Mouse (Mus musculus): ENCODE results near the gene Mphosph9.

DNA sequence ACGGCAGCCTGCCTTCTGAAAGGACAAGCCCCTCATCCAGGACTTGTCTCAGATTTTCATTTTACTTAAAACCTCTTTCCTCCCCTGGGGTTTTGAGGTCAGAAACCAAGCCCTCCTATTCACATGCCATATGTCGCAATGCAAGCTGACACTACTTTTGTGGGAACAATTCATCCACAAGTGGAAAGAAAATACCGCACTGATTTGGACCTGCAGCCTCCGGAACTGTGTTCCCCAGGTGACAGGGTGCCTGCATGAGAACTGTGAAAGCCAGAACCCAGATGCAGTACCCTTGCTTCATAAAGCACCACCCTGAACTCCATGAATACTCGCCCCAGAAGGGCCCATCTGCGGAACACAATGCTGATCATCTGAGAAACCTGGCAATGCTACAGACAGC lies 100.6 kb downstream of the Mphosph9 start:
- no peak for TF ChIP-seq CTCF (IDR thresholded peaks at IDR 0.05; ENCODE audit: low read depth)
- no peak for TF ChIP-seq EP300 (IDR thresholded peaks at IDR 0.05; ENCODE audit: low read depth)

Data from liver, postnatal 0 days (tissue).